Mouse (Mus musculus) erythroblast, embryonic 14.5 days (primary cell): ENCODE measurements around the gene Dscam.

ENCODE experiments used
- GATA1 ChIP-seq: IDR thresholded peaks from 2 replicates; pipeline ENCODE4 v1.6.1; 2012; ENCODE audit warnings: low read length, inconsistent platforms, mixed read lengths
- TAL1 ChIP-seq: IDR thresholded peaks from 3 replicates; pipeline ENCODE4 v1.6.1; 2012; ENCODE audit warnings: low read length, inconsistent platforms, mixed read lengths

DNA sequence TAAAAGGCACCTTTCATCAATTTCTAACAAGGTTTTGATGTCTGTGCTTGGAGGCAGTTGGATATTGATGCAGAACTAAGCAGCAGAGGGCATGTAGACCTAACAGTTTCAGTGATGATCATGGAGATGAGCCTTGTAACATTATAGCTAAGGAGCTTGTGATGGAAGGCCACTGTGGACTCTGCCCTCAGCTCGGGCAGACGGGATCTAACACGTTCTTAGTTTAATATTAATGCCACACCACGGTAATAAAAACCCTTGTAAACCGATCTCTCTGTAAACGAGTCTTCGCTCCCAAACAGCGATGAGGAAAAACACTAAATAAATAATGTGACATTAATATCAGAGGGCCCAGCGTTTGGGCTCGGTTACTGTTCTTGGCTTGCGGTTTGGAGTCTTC is 569.8 kb downstream of the Dscam start:
- no peak for TF ChIP-seq GATA1
- TF ChIP-seq TAL1: no peak
